Mouse (Mus musculus) liver (tissue): ENCODE results near the gene Ccdc38.

Experiments
- DNase-seq: peaks from one replicate; pipeline ENCODE4 v3.0.0-alpha.2; 2020; ENCODE audit warnings: mixed read lengths

Gene Ccdc38

GRCm38 (mm10) chr10:93540431-93541210 lies at the start of gene Ccdc38:
Gene Ccdc38, plus strand, starts transcription at chr10:93540632.
- DNase-seq: no peak

GRCm38 (mm10) chr10:93500864-93501263 lies 39.6 kb upstream of the Ccdc38 start:
- no peak for DNase-seq

DNA sequence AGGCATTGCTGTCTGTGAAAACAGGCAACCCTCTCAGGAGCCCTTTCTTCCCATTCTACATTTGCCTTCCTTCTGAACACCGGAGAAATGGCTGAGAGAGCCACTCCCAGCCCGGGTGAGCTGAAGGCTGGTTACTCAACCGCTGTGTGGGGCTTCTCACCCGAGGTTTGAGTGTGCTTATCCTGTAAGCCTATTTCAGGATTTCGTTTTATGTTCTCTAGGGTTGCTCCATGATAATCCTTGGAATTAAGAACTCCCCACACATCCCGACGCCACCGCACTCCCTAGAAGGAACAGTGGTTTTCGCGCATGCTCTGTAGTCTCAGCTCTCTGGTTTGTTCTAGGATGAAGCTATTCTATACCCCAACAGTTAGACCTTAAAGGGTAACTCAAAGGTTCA lies 39.1 kb upstream of the Ccdc38 start:
- DNase-seq: no peak

DNA sequence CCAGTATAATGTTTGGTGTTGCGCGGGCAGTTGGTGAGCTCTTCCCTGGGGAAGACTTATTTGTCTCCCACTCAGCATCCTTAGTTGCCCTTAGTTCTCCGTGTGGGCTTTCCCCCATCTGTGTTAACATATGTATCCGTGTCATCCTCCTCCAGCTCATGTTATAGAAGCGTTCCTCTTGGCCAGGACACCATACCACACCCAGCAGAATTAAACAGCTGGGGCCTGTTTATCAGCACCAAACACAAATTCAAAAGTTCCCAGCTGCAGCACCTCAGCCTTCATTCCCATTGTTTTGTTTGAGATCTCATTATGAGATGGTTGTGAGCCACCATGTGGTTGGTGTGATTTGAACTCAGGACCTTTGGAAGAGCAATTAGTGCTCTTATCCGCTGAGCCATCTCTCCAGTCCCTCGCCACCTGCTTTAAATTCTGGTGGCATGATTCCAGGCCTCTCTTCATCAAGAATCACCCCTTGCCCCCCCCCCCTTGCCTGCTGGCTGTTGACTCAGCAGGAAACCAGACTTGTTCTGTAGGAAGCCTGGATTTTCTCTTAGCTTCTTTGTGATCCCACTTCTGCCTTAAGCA lies 32.0 kb upstream of the Ccdc38 start:
- no peak for DNase-seq

DNA sequence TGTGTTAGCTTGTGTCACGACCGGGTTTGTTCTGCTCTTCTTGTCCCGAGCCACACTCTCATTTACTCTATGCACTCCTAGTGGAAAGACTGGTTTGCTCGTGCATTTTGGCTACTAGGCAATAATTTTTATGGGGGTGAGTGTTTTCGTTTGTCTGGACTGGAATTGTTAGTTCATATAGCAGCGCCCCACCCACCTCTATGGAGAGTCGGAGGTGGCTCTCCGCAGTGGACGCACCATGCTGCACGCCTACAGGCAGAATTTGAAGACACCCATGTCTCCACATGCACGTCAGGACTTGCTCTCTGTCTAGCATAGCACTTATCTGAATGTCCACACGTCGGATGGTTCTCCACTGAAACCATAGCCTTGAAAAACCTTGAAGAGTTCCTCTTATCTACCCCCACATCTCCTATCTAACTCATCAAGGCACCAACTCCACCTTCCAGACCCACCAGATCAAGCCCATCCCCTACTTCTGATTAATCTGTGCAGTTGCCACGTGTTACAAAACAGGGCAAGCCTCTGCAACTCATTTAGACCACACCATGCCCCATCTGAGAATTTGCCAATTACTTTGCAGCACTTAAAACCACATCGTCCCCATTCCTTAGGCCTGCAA lies 30.8 kb upstream of the Ccdc38 start:
- no peak for DNase-seq

DNA sequence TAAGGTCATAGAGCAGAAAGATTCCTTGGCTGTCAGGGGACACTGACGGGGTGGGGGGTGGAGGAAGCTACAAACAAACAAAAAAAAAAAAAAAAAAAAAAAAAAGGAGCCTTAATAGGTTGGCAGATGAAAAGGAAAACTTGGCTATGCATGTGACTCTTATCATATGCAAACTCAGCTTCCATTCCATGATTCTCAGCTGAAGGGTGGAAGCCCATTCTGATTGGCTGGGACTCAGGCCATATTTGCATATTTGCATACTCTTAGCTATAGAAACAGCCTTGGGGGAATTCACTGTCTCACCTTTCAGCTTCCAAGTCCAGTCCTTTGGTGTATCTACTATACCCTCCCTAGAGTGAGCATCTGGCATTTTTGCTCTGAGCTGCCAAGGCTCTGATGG lies 25.0 kb upstream of the Ccdc38 start:
- no peak for DNase-seq

- no peak for DNase-seq
These were observed 24.5 kb upstream of the Ccdc38 start for GRCm38 (mm10) chr10:93515927-93516326.

GRCm38 (mm10) chr10:93517754-93518153 lies 22.7 kb upstream of the Ccdc38 start:
- DNase-seq: peak; percentile 24

GRCm38 (mm10) chr10:93518186-93518585 lies 22.2 kb upstream of the Ccdc38 start:
- DNase-seq: no peak

- DNase-seq: no peak
These were observed 21.8 kb upstream of the Ccdc38 start for GRCm38 (mm10) chr10:93518620-93519019.

DNA sequence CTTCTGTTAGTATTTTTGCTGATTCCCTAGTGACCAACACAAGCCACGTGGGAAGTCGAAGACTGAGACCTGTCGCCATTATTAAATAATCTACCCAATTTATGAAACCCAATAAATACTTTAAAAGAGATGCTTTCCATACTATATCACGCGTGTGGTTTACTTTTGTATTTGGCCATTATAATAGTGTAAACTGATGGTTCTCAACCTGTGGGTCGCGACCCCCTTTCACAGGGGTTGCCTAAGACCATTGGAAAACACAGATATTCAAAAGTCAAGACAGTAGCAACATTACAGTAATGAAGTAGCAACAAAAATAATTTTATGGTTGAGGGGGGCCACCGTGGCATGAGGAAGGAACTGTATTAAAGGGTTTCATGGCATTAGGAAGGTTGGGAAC lies 21.3 kb upstream of the Ccdc38 start:
- DNase-seq: no peak

- no peak for DNase-seq
These were observed 20.7 kb upstream of the Ccdc38 start for GRCm38 (mm10) chr10:93519756-93520155.

GRCm38 (mm10) chr10:93520994-93521393 lies 19.4 kb upstream of the Ccdc38 start:
- DNase-seq: no peak

GRCm38 (mm10) chr10:93525329-93525728 lies 15.1 kb upstream of the Ccdc38 start:
- DNase-seq: no peak

DNA sequence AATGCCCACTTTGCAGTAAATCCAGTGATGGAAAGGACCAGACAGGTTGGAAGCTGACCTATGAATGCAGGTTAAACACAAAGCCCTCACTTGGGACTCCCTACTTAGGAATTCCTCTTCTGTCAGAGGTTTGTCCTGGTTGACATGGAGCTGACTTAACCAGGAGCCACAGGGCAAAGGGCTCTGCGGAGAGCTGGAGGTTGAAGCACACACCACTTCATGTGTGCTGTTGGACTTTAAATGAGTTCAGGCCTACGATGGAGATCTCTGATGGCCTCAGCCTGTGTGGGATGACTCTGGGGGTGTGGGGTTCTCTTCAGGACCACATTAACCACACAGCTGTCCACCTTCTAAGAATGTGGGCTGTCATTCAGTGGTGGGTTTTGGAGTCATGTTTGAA lies 2.1 kb upstream of the Ccdc38 start:
- DNase-seq: no peak

GRCm38 (mm10) chr10:93538818-93539217 lies 1.6 kb upstream of the Ccdc38 start:
- DNase-seq: no peak

GRCm38 (mm10) chr10:93539775-93540430 lies 529 bp upstream of the Ccdc38 start, which contains the start of gene Amdhd1:
Gene Amdhd1, minus strand, starts transcription at chr10:93540033.
- peak; percentile 86 for DNase-seq

- DNase-seq: no peak
These were observed 1.2 kb downstream of the Ccdc38 start for GRCm38 (mm10) chr10:93541585-93541984.

DNA sequence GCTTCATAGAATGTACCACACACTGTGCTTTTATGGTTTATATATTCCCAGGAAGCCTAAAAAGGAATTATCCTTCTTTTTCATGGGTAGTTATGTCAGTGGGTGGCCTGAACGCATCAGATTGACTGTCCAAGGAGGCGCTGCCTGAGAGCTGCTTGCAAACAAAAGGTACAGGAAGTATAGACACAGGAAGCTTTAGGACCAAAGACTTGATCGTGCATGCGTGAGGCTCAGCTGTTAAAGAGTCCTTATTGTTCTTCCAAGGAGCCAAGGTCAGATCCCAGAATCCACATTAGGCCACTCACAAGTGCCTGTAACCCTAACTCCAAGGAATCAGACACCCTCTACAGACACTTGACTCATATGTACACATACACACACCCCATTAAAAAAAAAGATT lies 1.9 kb downstream of the Ccdc38 start:
- no peak for DNase-seq

DNA sequence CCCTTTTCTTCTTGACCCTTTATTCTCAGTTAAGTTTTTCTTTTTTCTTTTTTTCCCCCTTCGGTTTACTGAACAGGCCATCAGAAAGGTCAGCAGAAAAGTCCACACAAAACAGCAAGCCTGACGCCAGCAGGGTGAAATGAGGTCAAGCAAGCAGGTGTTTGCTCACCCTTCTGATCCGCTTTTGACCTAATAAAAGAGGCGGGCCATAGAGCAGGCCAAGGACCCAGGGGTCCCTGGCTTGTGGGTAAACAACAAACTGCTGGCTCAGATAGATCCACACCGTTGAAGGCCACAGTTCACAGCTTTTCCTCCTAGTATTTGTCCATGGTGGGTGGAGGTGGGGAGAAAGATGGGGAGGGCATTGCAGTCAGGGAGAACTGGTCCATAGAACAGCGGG lies 2.7 kb downstream of the Ccdc38 start:
- peak; percentile 18 for DNase-seq

DNA sequence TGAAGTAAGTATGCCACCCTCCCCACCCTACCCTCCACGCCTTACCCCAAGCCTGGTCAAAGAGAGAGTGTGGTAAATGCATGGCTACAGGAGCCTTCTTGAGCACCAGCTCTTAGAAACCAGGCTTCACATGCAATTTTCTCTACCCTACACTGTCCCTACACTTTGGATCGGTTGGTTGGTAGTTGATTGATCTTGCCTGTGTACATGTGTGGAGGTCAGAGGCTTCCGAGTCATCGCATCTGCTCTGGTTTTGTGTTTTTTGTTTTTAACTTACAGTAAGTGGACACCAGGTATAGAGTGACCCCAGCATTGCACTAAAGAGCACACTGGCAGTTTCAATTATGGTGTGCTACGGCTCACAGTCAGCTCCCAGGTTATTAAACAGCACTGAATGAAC lies 3.7 kb downstream of the Ccdc38 start:
- DNase-seq: no peak

DNA sequence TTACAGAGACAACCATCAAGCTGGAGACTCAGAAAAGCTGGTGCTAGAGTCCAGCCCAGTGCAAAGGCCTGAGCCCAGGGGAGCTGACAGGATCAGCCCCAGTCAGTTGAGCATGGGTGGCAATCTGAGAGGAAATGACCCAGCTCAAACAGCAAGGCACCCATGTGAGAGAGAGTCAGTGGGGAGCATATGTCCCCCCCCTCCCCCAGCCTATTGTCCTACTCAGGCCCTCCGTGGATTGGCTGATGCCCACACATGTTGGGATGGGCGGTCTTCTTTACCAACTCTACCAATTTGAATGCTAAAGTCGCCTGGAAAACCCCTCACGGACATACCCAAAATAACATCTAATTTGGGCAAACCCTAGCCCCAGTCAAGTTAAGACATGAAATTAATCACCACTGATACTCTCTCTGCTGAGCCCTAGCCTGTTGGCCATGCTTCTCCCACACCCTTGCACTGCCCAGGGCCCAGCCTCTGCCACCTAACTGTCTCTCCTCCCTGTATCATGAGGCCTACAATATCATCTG lies 7.4 kb downstream of the Ccdc38 start:
- DNase-seq: no peak

DNA sequence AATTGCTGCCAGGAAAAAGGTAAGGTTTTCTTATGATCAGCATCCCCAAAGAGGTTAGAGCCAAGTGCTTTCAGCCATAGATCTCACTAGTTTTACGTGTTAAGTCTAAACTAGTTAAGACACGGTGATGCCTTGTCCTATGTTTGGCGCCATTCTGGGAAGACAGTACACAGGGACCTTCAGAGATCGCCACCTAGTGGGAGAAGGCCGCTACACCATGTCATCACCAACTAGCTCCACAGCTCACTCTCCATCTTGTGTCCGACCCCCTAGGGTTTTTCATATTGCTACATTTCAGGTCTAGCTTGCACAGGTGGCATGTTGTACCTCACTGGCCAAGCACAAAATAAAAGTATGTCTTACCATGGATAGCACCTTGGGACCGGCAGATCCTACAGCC lies 8.6 kb downstream of the Ccdc38 start:
- peak; percentile 69 for DNase-seq
